In genomic region chr12:6815775-6816577, GRCm38 (mm10) we compare ENCODE assay signal across 29 mouse cellular contexts.
DNase-seq lines count a peak whose midpoint lies in the region; ATAC-seq lines count a peak whose summit lies in the region.
"Had no signal": no experiment of that assay in that cellular context is flagged by ENCODE, and none has a peak within 500 bp of the region (broad histone marks: within the 10 kb centered on the region; RNA-seq: fewer than 3 reads in every experiment).

No protein-coding gene starts in this region.

- H3K9ac ChIP-seq in forebrain, embryonic 14.5 days (ENCODE audit: low read length) = no peak overlapping the region
- H3K9ac ChIP-seq: embryonic facial prominence, embryonic 13.5 days; heart, embryonic 12.5 days; heart, embryonic 15.5 days; hindbrain, embryonic 13.5 days; intestine, embryonic 15.5 days had no signal

- H3K4me2 ChIP-seq in forebrain, embryonic 14.5 days (ENCODE audit: low read length) = no peak overlapping the region
- H3K4me2 ChIP-seq: embryonic facial prominence, embryonic 13.5 days; heart, embryonic 12.5 days; heart, embryonic 15.5 days; hindbrain, embryonic 13.5 days; intestine, embryonic 15.5 days had no signal

- no peak overlapping the region for H3K27ac ChIP-seq in forebrain, embryonic 14.5 days (ENCODE audit: low read depth, low read length)
- no peak overlapping the region for H3K27ac ChIP-seq in forebrain, embryonic 10.5 days
- H3K27ac ChIP-seq: embryonic facial prominence, embryonic 13.5 days; heart, embryonic 15.5 days; hindbrain, embryonic 10.5 days; hindbrain, embryonic 13.5 days; intestine, embryonic 15.5 days had no signal

- no peak overlapping the region for H3K4me3 ChIP-seq in forebrain, embryonic 14.5 days (ENCODE audit: low read depth, low read length)
- H3K4me3 ChIP-seq in forebrain, embryonic 10.5 days = no peak overlapping the region
- H3K4me3 ChIP-seq: embryonic facial prominence, embryonic 13.5 days; heart, embryonic 12.5 days; heart, embryonic 15.5 days; hindbrain, embryonic 10.5 days; hindbrain, embryonic 13.5 days; intestine, embryonic 15.5 days had no signal

- 90% methylated on average over 4 of the region's 4 CpGs for WGBS in forebrain, embryonic 14.5 days
- 91% methylated on average over 4 of the region's 4 CpGs for WGBS in forebrain, embryonic 10.5 days

- peak; percentile 2 for DNase-seq in forebrain, embryonic 14.5 days (ENCODE audit: low spot score)
- no peak for DNase-seq in forebrain, embryonic 10.5 days (ENCODE audit: extremely low spot score, low spot score)
- no peak for DNase-seq in frontal cortex, postnatal 14 days (ENCODE audit: low spot score in 2 of 2)
- DNase-seq in right cerebral cortex, adult 18-20 months = peak; percentile 5
- no peak for DNase-seq in right cerebral cortex, postnatal 4 days
- DNase-seq in telencephalon, adult 2 months (ENCODE audit: low read depth, low spot score) = peak; percentile 50
- no peak for DNase-seq in natural killer cell, adult 2 months (ENCODE audit: low spot score in 2 of 2)
- DNase-seq: adrenal gland, adult 2 months; adrenal gland, postnatal 14 days; B cell, adult 2 months; cerebellum, adult 11 months; cerebellum, adult 2 months; cerebellum, adult 9-11 months; cerebellum, postnatal 25 days; gastrocnemius, postnatal 25 days; heart, adult 18-20 months; heart, postnatal 10 days; heart, postnatal 36 days; kidney, adult 11 months had no signal

- H3K4me1 ChIP-seq in forebrain, embryonic 14.5 days (ENCODE audit: control insufficient read depth, insufficient read depth, low read length) = no peaks in the 10 kb centered on the region
- no peaks in the 10 kb centered on the region for H3K4me1 ChIP-seq in forebrain, embryonic 10.5 days
- H3K4me1 ChIP-seq: embryonic facial prominence, embryonic 13.5 days; heart, embryonic 12.5 days; heart, embryonic 15.5 days; hindbrain, embryonic 10.5 days; hindbrain, embryonic 13.5 days; intestine, embryonic 15.5 days had no signal

- no peaks in the 10 kb centered on the region for H3K9me3 ChIP-seq in forebrain, embryonic 14.5 days (replicated peaks; ENCODE audit: control insufficient read depth, low read length)
- H3K9me3 ChIP-seq in forebrain, embryonic 10.5 days = no peaks in the 10 kb centered on the region
- H3K9me3 ChIP-seq: embryonic facial prominence, embryonic 13.5 days; G1E; heart, embryonic 12.5 days; heart, embryonic 15.5 days; hindbrain, embryonic 10.5 days; hindbrain, embryonic 13.5 days; intestine, embryonic 15.5 days had no signal

- no peaks in the 10 kb centered on the region for H3K27me3 ChIP-seq in forebrain, embryonic 14.5 days (replicated peaks; ENCODE audit: control insufficient read depth, insufficient read depth, low read length)
- no peaks in the 10 kb centered on the region for H3K27me3 ChIP-seq in forebrain, embryonic 10.5 days (ENCODE audit: poor library complexity, severe bottlenecking)
- H3K27me3 ChIP-seq: CH12.LX; embryonic facial prominence, embryonic 13.5 days; heart, embryonic 12.5 days; heart, embryonic 15.5 days; hindbrain, embryonic 13.5 days; intestine, embryonic 15.5 days had no signal

- ATAC-seq in forebrain, embryonic 14.5 days = no peak
- peak; percentile 95 for ATAC-seq in frontal cortex, adult (ENCODE audit: low TSS enrichment)
- ATAC-seq: hindbrain, embryonic 16.5 days; intestine, embryonic 15.5 days had no signal

- H3K36me3 ChIP-seq in forebrain, embryonic 14.5 days (ENCODE audit: control insufficient read depth, insufficient read depth, low read length) = no peaks in the 10 kb centered on the region
- H3K36me3 ChIP-seq in forebrain, embryonic 10.5 days (replicated peaks) = no peaks in the 10 kb centered on the region
- H3K36me3 ChIP-seq: embryonic facial prominence, embryonic 13.5 days; G1E; heart, embryonic 12.5 days; heart, embryonic 15.5 days; hindbrain, embryonic 10.5 days; hindbrain, embryonic 13.5 days; intestine, embryonic 15.5 days had no signal

Comparison
In these comparisons a context has a peak if more than half of its experiments do, and no peak if none do; other contexts are left out.
1. DNase-seq: peak in forebrain, embryonic 14.5 days (single experiment), right cerebral cortex, adult 18-20 months (single experiment) and telencephalon, adult 2 months (single experiment); none in forebrain, embryonic 10.5 days (single experiment), frontal cortex, postnatal 14 days (0 of 2), right cerebral cortex, postnatal 4 days (single experiment) and natural killer cell, adult 2 months (0 of 2).